Mouse (Mus musculus) embryo, embryonic 11 days (tissue): ENCODE results near the gene Catsperd.
A peak's percentile ranks its signal among the peaks of the same experiment; 100 is the strongest.
"Not testable (repeated sequence)": the region's sequence is repeated elsewhere in the genome, so short reads cannot be mapped to it uniquely, and the experiment has no call there.

Experiments
- DNase-seq: peaks from one replicate; pipeline ENCODE4 v3.0.0-alpha.2; 2015

The Catsperd gene

GRCm38 (mm10) chr17:56613236-56613844 is 14.6 kb upstream of the Catsperd start, which contains the start of gene Rpl36:
Gene Rpl36, plus strand, starts transcription at chr17:56613416.
- DNase-seq, result peak; percentile 93

GRCm38 (mm10) chr17:56613893-56614292 is 14.1 kb upstream of the Catsperd start:
- not testable (repeated sequence) for DNase-seq

GRCm38 (mm10) chr17:56614391-56615135 is 13.4 kb upstream of the Catsperd start:
- DNase-seq, result no peak

- no peak for DNase-seq
Measured at GRCm38 (mm10) chr17:56615136-56615784, 12.7 kb upstream of the Catsperd start.

- DNase-seq, result no peak
Measured at GRCm38 (mm10) chr17:56615792-56616191, 12.2 kb upstream of the Catsperd start.

- no peak for DNase-seq
Measured at GRCm38 (mm10) chr17:56616725-56617124, 11.2 kb upstream of the Catsperd start.

GRCm38 (mm10) chr17:56617628-56618027 is 10.3 kb upstream of the Catsperd start:
- no peak for DNase-seq

- DNase-seq, result no peak
Measured at GRCm38 (mm10) chr17:56625495-56625894, 2.4 kb upstream of the Catsperd start.

- no peak for DNase-seq
Measured at GRCm38 (mm10) chr17:56626260-56626659, 1.7 kb upstream of the Catsperd start.

GRCm38 (mm10) chr17:56626754-56627470 is 1.0 kb upstream of the Catsperd start, which contains the start of gene Lonp1:
Gene Lonp1, minus strand, starts transcription at chr17:56626887.
- peak; percentile 100 for DNase-seq

GRCm38 (mm10) chr17:56629800-56630781 is 2.1 kb downstream of the Catsperd start:
- DNase-seq, result not testable (repeated sequence)

- DNase-seq, result no peak
Measured at GRCm38 (mm10) chr17:56631807-56632206, 3.9 kb downstream of the Catsperd start.

GRCm38 (mm10) chr17:56634023-56634422 is 6.1 kb downstream of the Catsperd start:
- DNase-seq, result no peak

GRCm38 (mm10) chr17:56643237-56643636 is 15.3 kb downstream of the Catsperd start:
- no peak for DNase-seq

- no peak for DNase-seq
Measured at GRCm38 (mm10) chr17:56647546-56647945, 19.6 kb downstream of the Catsperd start.

- DNase-seq, result peak; percentile 17
Measured at GRCm38 (mm10) chr17:56651801-56652200, 23.9 kb downstream of the Catsperd start.

- no peak for DNase-seq
Measured at GRCm38 (mm10) chr17:56654771-56655170, 26.8 kb downstream of the Catsperd start.

GRCm38 (mm10) chr17:56655311-56655710 is 27.4 kb downstream of the Catsperd start:
- DNase-seq, result no peak

- no peak for DNase-seq
Measured at GRCm38 (mm10) chr17:56656171-56656570, 28.2 kb downstream of the Catsperd start.

GRCm38 (mm10) chr17:56663659-56664058 is 35.7 kb downstream of the Catsperd start:
- DNase-seq, result no peak

- peak; percentile 77 for DNase-seq
Measured at GRCm38 (mm10) chr17:56664333-56664732, 36.4 kb downstream of the Catsperd start.

GRCm38 (mm10) chr17:56666384-56666783 is 38.4 kb downstream of the Catsperd start:
- DNase-seq, result no peak
